Mouse (Mus musculus): ENCODE measurements around the gene Fbn1. TPM values are rescaled to one million over a fixed set of nuclear protein-coding genes. Genes with fewer than 3 reads are reported as not detected.
A peak's percentile ranks its signal among the peaks of the same experiment; 100 is the strongest.

Gene Fbn1
- polyA plus RNA-seq, 1 experiment from 2014 or later = 61.1 TPM

DNA sequence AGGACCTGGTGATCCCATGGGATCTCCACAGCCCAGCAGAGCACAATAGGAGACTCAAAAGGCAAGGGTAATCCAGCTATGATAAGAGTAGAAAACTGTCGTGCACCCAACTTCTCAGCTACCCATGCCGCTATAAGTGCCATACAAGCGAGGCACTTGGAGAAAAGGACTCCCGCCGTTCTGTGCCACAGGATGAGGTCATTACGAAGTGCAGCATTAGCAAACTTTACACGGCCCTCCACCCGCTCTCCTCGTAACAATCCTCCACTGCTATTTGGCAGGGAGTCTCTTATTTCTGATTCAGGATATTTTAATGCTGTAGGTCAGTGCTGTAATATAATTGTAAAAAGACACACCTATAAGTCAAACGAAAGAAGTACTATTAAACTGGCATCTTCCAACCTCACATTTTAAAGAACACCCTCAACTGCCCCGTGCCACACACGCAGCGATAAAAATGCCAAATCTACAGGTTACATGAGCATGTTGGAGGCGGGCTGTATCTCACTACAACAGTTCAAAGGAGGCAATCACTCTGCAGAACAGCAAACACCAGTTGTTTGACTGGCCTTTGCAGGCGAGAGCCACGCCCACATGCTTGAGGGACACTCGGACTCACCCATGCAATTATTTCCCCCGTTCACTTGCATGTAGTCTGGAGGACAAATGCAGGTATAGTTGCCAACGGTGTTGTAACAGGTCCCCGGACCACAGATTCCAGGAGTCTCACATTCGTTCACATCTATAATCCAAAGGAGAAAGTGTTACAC lies 165.4 kb downstream of the Fbn1 start:
- H3K4me1 ChIP-seq (ENCODE audit: control insufficient read depth, insufficient read depth, low read length) = no peaks in the 10 kb centered on the region
- no peaks in the 10 kb centered on the region for H3K9me3 ChIP-seq (ENCODE audit: control insufficient read depth, low read length)
- no peak overlapping the region for H3K4me2 ChIP-seq (ENCODE audit: low read depth, low read length)
- no peak overlapping the region for H3K9ac ChIP-seq (ENCODE audit: low read depth, low read length)
- WGBS = 88% methylated on average over 21 of the region's 21 CpGs
- ATAC-seq (ENCODE audit: low read depth) (no peak), DNase-seq (ENCODE audit: low spot score) (no peak)
- no peak overlapping the region for H3K4me3 ChIP-seq (ENCODE audit: low read depth, low read length)
- H3K36me3 ChIP-seq (ENCODE audit: control insufficient read depth, insufficient read depth, low read length) = peaks cover 75% of the 10 kb centered on the region
- H3K27ac ChIP-seq (replicated peaks; ENCODE audit: low read depth, low read length) = no peak overlapping the region
- no peaks in the 10 kb centered on the region for H3K27me3 ChIP-seq (replicated peaks; ENCODE audit: control insufficient read depth, insufficient read depth, low read length)

DNA sequence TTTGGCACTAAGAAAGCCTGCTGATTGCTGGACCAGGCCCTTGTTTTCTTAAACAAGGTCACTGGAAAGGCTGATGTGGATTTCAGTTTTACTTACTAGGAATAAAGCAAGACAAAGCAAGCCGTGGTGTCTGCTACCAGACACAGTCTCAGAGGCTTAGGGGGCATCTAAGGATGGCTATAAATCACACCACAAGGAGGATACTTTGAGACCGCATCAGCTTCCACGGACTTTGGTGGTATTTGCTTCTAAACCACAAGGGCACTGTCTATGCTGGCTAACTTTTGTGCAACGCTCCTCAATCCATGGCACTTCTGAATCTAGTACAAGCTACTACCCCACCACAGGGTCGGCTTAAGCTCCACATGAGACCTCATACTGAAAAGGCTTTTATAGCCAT lies 167.4 kb downstream of the Fbn1 start:
- Histone ChIP-seq H3K27me3 (replicated peaks; ENCODE audit: control insufficient read depth, insufficient read depth, low read length) (no peaks in the 10 kb centered on the region), H3K27ac (replicated peaks; ENCODE audit: low read depth, low read length) (no peak overlapping the region), H3K36me3 (ENCODE audit: control insufficient read depth, insufficient read depth, low read length) (peaks cover 89% of the 10 kb centered on the region), H3K9me3 (ENCODE audit: control insufficient read depth, low read length) (no peaks in the 10 kb centered on the region), H3K4me2 (ENCODE audit: low read depth, low read length) (no peak overlapping the region), H3K9ac (ENCODE audit: low read depth, low read length) (no peak overlapping the region), H3K4me1 (ENCODE audit: control insufficient read depth, insufficient read depth, low read length) (no peaks in the 10 kb centered on the region), H3K4me3 (ENCODE audit: low read depth, low read length) (no peak overlapping the region)
- 79% methylated on average over 5 of the region's 5 CpGs for WGBS
- DNase-seq (ENCODE audit: low spot score) = no peak
- no peak for ATAC-seq (ENCODE audit: low read depth)

DNA sequence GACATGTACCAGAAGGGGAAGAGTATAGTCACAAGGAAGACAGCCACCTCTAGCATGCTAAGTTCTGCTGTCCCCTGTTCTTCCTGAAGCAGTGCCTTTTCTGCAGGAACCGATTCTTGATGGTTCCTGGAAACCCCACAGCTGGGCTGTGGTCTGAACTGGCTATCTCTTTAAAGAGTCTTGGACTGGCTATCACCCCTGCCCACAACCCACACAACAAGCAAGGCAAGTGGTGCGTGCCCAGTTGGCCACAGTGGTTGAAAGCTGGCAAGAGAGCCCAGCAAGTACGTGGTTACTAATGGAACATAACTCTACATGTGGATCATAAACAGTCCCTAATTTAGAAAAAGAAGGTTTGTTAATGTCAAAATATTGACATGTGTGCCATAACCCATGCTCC lies 170.6 kb downstream of the Fbn1 start:
- peak; percentile 38 for DNase-seq (ENCODE audit: low spot score)
- Histone ChIP-seq H3K27ac (replicated peaks; ENCODE audit: low read depth, low read length) (no peak overlapping the region), H3K4me3 (ENCODE audit: low read depth, low read length) (no peak overlapping the region), H3K9ac (ENCODE audit: low read depth, low read length) (no peak overlapping the region), H3K9me3 (ENCODE audit: control insufficient read depth, low read length) (no peaks in the 10 kb centered on the region), H3K27me3 (replicated peaks; ENCODE audit: control insufficient read depth, insufficient read depth, low read length) (no peaks in the 10 kb centered on the region), H3K4me1 (ENCODE audit: control insufficient read depth, insufficient read depth, low read length) (no peaks in the 10 kb centered on the region), H3K36me3 (ENCODE audit: control insufficient read depth, insufficient read depth, low read length) (peaks cover 83% of the 10 kb centered on the region), H3K4me2 (ENCODE audit: low read depth, low read length) (no peak overlapping the region)
- WGBS = 90% methylated on average over 3 of the region's 3 CpGs
- ATAC-seq (ENCODE audit: low read depth) = no peak

DNA sequence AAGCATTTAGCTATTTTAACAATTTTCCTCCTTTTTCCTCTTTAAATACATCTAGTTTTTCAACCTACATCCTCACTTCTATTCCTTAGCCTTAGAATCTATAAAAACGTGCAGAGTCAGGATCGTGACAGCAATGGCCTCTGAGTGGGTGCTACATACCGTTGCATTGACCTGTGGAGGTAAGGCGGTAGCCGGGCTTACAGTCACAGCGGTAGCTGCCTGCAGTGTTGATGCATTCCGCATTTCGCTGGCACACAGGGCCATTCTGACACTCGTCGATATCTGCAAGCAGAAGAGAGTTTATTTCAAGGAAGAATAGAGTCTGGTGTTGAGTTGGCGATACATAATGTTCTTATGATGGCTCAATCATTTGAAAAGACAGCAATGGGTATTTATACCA lies 172.6 kb downstream of the Fbn1 start:
- DNase-seq (ENCODE audit: low spot score) (no peak), ATAC-seq (ENCODE audit: low read depth) (no peak)
- Histone ChIP-seq H3K4me3 (ENCODE audit: low read depth, low read length) (no peak overlapping the region), H3K27me3 (replicated peaks; ENCODE audit: control insufficient read depth, insufficient read depth, low read length) (no peaks in the 10 kb centered on the region), H3K4me1 (ENCODE audit: control insufficient read depth, insufficient read depth, low read length) (no peaks in the 10 kb centered on the region), H3K4me2 (ENCODE audit: low read depth, low read length) (no peak overlapping the region), H3K9me3 (ENCODE audit: control insufficient read depth, low read length) (no peaks in the 10 kb centered on the region), H3K36me3 (ENCODE audit: control insufficient read depth, insufficient read depth, low read length) (peaks cover 81% of the 10 kb centered on the region), H3K9ac (ENCODE audit: low read depth, low read length) (no peak overlapping the region), H3K27ac (replicated peaks; ENCODE audit: low read depth, low read length) (no peak overlapping the region)
- WGBS = 91% methylated on average over 11 of the region's 11 CpGs

DNA sequence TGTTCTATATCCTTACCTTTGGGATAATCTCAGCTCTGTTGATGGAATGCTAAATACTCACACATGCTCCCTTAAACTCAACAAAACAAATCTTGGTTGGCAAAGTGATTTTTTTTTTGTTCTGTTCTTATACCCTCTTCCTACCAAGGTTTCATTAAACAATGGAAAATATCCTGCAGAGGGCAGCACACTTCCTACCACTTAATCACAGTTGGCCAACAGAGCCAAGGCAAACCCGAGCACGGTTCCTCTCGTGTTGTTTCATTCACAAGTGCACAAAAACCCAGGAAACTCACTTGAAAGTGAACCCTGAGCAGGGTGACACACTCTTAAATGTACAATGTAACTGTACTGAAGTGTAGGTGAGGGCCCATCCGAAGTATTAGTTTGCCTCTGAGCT lies 173.6 kb downstream of the Fbn1 start:
- ATAC-seq (ENCODE audit: low read depth) (no peak), DNase-seq (ENCODE audit: low spot score) (peak; percentile 43)
- no peaks in the 10 kb centered on the region for H3K4me1 ChIP-seq (ENCODE audit: control insufficient read depth, insufficient read depth, low read length)
- H3K36me3 ChIP-seq (ENCODE audit: control insufficient read depth, insufficient read depth, low read length) = peaks cover 86% of the 10 kb centered on the region
- H3K4me3 ChIP-seq (ENCODE audit: low read depth, low read length) = no peak overlapping the region
- no peak overlapping the region for H3K27ac ChIP-seq (replicated peaks; ENCODE audit: low read depth, low read length)
- no peaks in the 10 kb centered on the region for H3K27me3 ChIP-seq (replicated peaks; ENCODE audit: control insufficient read depth, insufficient read depth, low read length)
- H3K9ac ChIP-seq (ENCODE audit: low read depth, low read length) = no peak overlapping the region
- no peaks in the 10 kb centered on the region for H3K9me3 ChIP-seq (ENCODE audit: control insufficient read depth, low read length)
- no peak overlapping the region for H3K4me2 ChIP-seq (ENCODE audit: low read depth, low read length)
- 73% methylated on average over 4 of the region's 4 CpGs for WGBS

DNA sequence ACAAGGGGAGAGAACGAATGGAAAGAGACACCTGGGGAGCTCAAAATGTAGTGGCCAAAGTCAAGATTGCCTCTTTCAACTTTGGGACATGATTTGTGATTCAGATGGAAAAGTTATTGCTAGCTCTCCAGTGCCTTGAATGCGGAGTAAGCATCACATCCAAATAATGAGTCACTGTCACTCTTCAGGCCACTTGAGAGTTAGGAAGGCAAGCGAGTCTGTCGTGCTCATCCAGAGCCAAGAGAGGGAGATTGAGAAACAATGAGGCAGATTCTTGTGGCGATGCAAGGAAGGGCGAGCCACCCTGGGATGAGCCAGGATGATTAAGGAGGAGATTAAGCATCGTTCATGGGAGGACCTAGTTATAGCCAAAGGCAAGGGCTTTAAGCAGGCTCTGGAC lies 176.2 kb downstream of the Fbn1 start:
- no peaks in the 10 kb centered on the region for H3K4me1 ChIP-seq (ENCODE audit: control insufficient read depth, insufficient read depth, low read length)
- no peak overlapping the region for H3K4me3 ChIP-seq (ENCODE audit: low read depth, low read length)
- peaks cover 83% of the 10 kb centered on the region for H3K36me3 ChIP-seq (ENCODE audit: control insufficient read depth, insufficient read depth, low read length)
- no peak overlapping the region for H3K9ac ChIP-seq (ENCODE audit: low read depth, low read length)
- H3K4me2 ChIP-seq (ENCODE audit: low read depth, low read length) = no peak overlapping the region
- WGBS = 92% methylated on average over 7 of the region's 7 CpGs
- H3K27me3 ChIP-seq (replicated peaks; ENCODE audit: control insufficient read depth, insufficient read depth, low read length) = no peaks in the 10 kb centered on the region
- H3K27ac ChIP-seq (replicated peaks; ENCODE audit: low read depth, low read length) = no peak overlapping the region
- H3K9me3 ChIP-seq (ENCODE audit: control insufficient read depth, low read length) = no peaks in the 10 kb centered on the region
- ATAC-seq (ENCODE audit: low read depth) (no peak), DNase-seq (ENCODE audit: low spot score) (no peak)

DNA sequence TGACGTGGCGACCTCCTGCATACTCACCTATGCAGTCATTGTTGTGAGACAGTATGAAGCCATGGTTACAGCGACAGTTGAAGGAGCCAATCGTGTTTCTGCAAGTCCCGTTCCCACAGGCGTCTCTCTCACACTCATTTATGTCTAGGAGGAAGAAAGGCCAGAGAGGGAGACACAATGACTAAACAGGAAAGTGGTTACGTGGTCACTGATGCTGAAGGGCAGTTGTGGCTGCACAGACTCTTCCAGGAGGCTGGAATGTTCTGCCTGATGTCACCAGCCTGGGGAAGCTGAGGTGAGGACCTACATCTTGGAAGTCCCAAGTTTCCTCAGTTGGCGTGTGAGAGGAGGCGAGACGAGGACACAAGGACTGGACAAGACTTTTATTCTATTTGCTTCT lies 177.3 kb downstream of the Fbn1 start:
- ATAC-seq (ENCODE audit: low read depth) = no peak
- Histone ChIP-seq H3K27ac (replicated peaks; ENCODE audit: low read depth, low read length) (no peak overlapping the region), H3K36me3 (ENCODE audit: control insufficient read depth, insufficient read depth, low read length) (peaks cover 72% of the 10 kb centered on the region), H3K9me3 (ENCODE audit: control insufficient read depth, low read length) (no peaks in the 10 kb centered on the region), H3K9ac (ENCODE audit: low read depth, low read length) (no peak overlapping the region), H3K27me3 (replicated peaks; ENCODE audit: control insufficient read depth, insufficient read depth, low read length) (no peaks in the 10 kb centered on the region), H3K4me3 (ENCODE audit: low read depth, low read length) (no peak overlapping the region), H3K4me2 (ENCODE audit: low read depth, low read length) (no peak overlapping the region), H3K4me1 (ENCODE audit: control insufficient read depth, insufficient read depth, low read length) (peaks cover under 1% of the 10 kb centered on the region; the same call in 1 of the 2 replicates)
- WGBS = 94% methylated on average over 10 of the region's 10 CpGs
- DNase-seq (ENCODE audit: low spot score) = no peak

DNA sequence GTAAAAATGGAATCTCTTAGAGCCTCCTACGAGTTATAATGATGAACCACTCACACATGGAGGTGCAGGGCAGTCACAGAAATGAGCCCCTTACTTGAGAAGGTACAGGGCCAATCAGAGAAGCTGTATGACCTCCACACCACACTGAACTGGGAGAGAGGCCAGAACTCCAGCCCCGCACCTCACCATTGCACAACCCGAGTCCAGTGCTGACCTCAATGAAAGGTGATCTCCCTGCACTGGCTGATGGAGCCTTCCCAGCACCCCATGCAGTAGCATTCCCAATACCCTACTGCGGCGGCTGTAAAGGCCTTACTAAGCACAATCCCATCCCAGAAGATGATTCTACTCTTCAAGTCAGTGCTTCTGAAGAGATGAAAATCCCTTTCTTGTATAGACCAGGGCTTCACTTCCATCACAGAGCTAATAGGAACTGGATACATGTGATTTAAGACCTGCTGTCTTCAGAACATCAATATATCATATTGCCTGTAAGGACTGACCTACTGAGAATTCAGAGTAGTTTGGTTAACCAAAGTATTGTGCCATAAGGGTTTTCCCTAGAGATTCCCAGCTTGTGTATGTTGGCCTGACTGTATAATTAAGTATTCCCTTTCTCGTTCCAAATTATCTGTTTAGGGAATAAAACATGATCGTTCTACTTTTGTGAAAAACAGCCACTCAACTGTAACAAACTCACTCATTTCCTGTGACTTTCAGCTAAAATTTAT lies 182.5 kb downstream of the Fbn1 start:
- Histone ChIP-seq H3K27me3 (replicated peaks; ENCODE audit: control insufficient read depth, insufficient read depth, low read length) (no peaks in the 10 kb centered on the region), H3K4me2 (ENCODE audit: low read depth, low read length) (no peak overlapping the region), H3K27ac (replicated peaks; ENCODE audit: low read depth, low read length) (peak overlapping the region; percentile 1), H3K4me3 (ENCODE audit: low read depth, low read length) (no peak overlapping the region), H3K4me1 (ENCODE audit: control insufficient read depth, insufficient read depth, low read length) (peaks cover 19% of the 10 kb centered on the region), H3K9me3 (ENCODE audit: control insufficient read depth, low read length) (no peaks in the 10 kb centered on the region), H3K9ac (ENCODE audit: low read depth, low read length) (no peak overlapping the region), H3K36me3 (ENCODE audit: control insufficient read depth, insufficient read depth, low read length) (peaks cover 59% of the 10 kb centered on the region)
- DNase-seq (ENCODE audit: low spot score) = peak; percentile 42
- ATAC-seq (ENCODE audit: low read depth) = no peak
- 60% methylated on average over 7 of the region's 7 CpGs for WGBS
